Mouse (Mus musculus): ENCODE data around the gene Nqo2. TPM values are rescaled to one million over a fixed set of nuclear protein-coding genes. Genes with fewer than 3 reads are reported as not detected.

The Nqo2 gene
- polyA plus RNA-seq (2012; rRNA removed), result 24.9 and 28.4 TPM in 2 replicates

GRCm38 (mm10) chr13:33964206-33965046, at the start of gene Nqo2:
TSS of gene Nqo2 (plus strand) at chr13:33964687.
- H3K27me3 ChIP-seq (ENCODE audit: control insufficient read depth, insufficient read depth, low read length), result no peaks in the 10 kb centered on the region
- peak; percentile 18; the same call in 1 of the 2 replicates for TF ChIP-seq POLR2A (IDR thresholded peaks at IDR 0.05; ENCODE audit: control insufficient read depth, low read depth, low read length)
- TF ChIP-seq CTCF (IDR thresholded peaks at IDR 0.05; ENCODE audit: control insufficient read depth, insufficient read depth, insufficient replicate concordance, low read depth, low read length), result no peak
- H3K4me1 ChIP-seq (ENCODE audit: control insufficient read depth, insufficient read depth, low read length), result peaks cover 4% of the 10 kb centered on the region
- peak within 1 kb of the TSS; percentile 89 for H3K4me3 ChIP-seq (ENCODE audit: control insufficient read depth, low read depth, low read length)
- no peaks in the 10 kb centered on the region for H3K36me3 ChIP-seq (ENCODE audit: control insufficient read depth, insufficient read depth, low read length)
- peak within 1 kb of the TSS; percentile 84 for H3K27ac ChIP-seq (ENCODE audit: control insufficient read depth, insufficient read depth, low read depth, low read length)

- Histone ChIP-seq H3K27me3 (ENCODE audit: control insufficient read depth, insufficient read depth, low read length) (no peaks in the 10 kb centered on the region), H3K4me3 (ENCODE audit: control insufficient read depth, low read depth, low read length) (no peak overlapping the region), H3K27ac (ENCODE audit: control insufficient read depth, insufficient read depth, low read depth, low read length) (no peak overlapping the region; the same call in 1 of the 2 replicates), H3K4me1 (ENCODE audit: control insufficient read depth, insufficient read depth, low read length) (no peaks in the 10 kb centered on the region; the same call in 1 of the 2 replicates), H3K36me3 (ENCODE audit: control insufficient read depth, insufficient read depth, low read length) (no peaks in the 10 kb centered on the region; the same call in 1 of the 2 replicates)
- TF ChIP-seq POLR2A (IDR thresholded peaks at IDR 0.05; ENCODE audit: control insufficient read depth, low read depth, low read length) (no peak), CTCF (IDR thresholded peaks at IDR 0.05; ENCODE audit: control insufficient read depth, insufficient read depth, insufficient replicate concordance, low read depth, low read length) (no peak)
These were observed 43.4 kb upstream of the Nqo2 start for GRCm38 (mm10) chr13:33921041-33921440.

GRCm38 (mm10) chr13:33921699-33922098, 42.8 kb upstream of the Nqo2 start:
- Histone ChIP-seq H3K4me3 (ENCODE audit: control insufficient read depth, low read depth, low read length) (no peak overlapping the region), H3K27me3 (ENCODE audit: control insufficient read depth, insufficient read depth, low read length) (no peaks in the 10 kb centered on the region), H3K27ac (ENCODE audit: control insufficient read depth, insufficient read depth, low read depth, low read length) (no peak overlapping the region), H3K36me3 (ENCODE audit: control insufficient read depth, insufficient read depth, low read length) (no peaks in the 10 kb centered on the region; the same call in 1 of the 2 replicates), H3K4me1 (ENCODE audit: control insufficient read depth, insufficient read depth, low read length) (no peaks in the 10 kb centered on the region; the same call in 1 of the 2 replicates)
- TF ChIP-seq CTCF (IDR thresholded peaks at IDR 0.05; ENCODE audit: control insufficient read depth, insufficient read depth, insufficient replicate concordance, low read depth, low read length) (no peak), POLR2A (IDR thresholded peaks at IDR 0.05; ENCODE audit: control insufficient read depth, low read depth, low read length) (no peak)

GRCm38 (mm10) chr13:33930281-33930680, 34.2 kb upstream of the Nqo2 start:
- no peaks in the 10 kb centered on the region; the same call in 1 of the 2 replicates for H3K36me3 ChIP-seq (ENCODE audit: control insufficient read depth, insufficient read depth, low read length)
- no peak overlapping the region for H3K27ac ChIP-seq (ENCODE audit: control insufficient read depth, insufficient read depth, low read depth, low read length)
- peaks cover under 1% of the 10 kb centered on the region for H3K4me1 ChIP-seq (ENCODE audit: control insufficient read depth, insufficient read depth, low read length)
- TF ChIP-seq CTCF (IDR thresholded peaks at IDR 0.05; ENCODE audit: control insufficient read depth, insufficient read depth, insufficient replicate concordance, low read depth, low read length) (no peak), POLR2A (IDR thresholded peaks at IDR 0.05; ENCODE audit: control insufficient read depth, low read depth, low read length) (no peak)
- H3K27me3 ChIP-seq (ENCODE audit: control insufficient read depth, insufficient read depth, low read length), result no peaks in the 10 kb centered on the region
- H3K4me3 ChIP-seq (ENCODE audit: control insufficient read depth, low read depth, low read length), result no peak overlapping the region

- Histone ChIP-seq H3K36me3 (ENCODE audit: control insufficient read depth, insufficient read depth, low read length) (no peaks in the 10 kb centered on the region; the same call in 1 of the 2 replicates), H3K27me3 (ENCODE audit: control insufficient read depth, insufficient read depth, low read length) (no peaks in the 10 kb centered on the region), H3K27ac (ENCODE audit: control insufficient read depth, insufficient read depth, low read depth, low read length) (no peak overlapping the region), H3K4me1 (ENCODE audit: control insufficient read depth, insufficient read depth, low read length) (peaks cover 5% of the 10 kb centered on the region), H3K4me3 (ENCODE audit: control insufficient read depth, low read depth, low read length) (no peak overlapping the region)
- TF ChIP-seq CTCF (IDR thresholded peaks at IDR 0.05; ENCODE audit: control insufficient read depth, insufficient read depth, insufficient replicate concordance, low read depth, low read length), result no peak
- TF ChIP-seq POLR2A (IDR thresholded peaks at IDR 0.05; ENCODE audit: control insufficient read depth, low read depth, low read length), result no peak
These were observed 33.6 kb upstream of the Nqo2 start for GRCm38 (mm10) chr13:33930912-33931311.

GRCm38 (mm10) chr13:33934743-33935142, 29.7 kb upstream of the Nqo2 start:
- TF ChIP-seq CTCF (IDR thresholded peaks at IDR 0.05; ENCODE audit: control insufficient read depth, insufficient read depth, insufficient replicate concordance, low read depth, low read length), result no peak
- TF ChIP-seq POLR2A (IDR thresholded peaks at IDR 0.05; ENCODE audit: control insufficient read depth, low read depth, low read length), result no peak
- H3K4me1 ChIP-seq (ENCODE audit: control insufficient read depth, insufficient read depth, low read length), result peaks cover 9% of the 10 kb centered on the region
- peak overlapping the region; percentile 95 for H3K27ac ChIP-seq (ENCODE audit: control insufficient read depth, insufficient read depth, low read depth, low read length)
- peak overlapping the region; percentile 92 for H3K4me3 ChIP-seq (ENCODE audit: control insufficient read depth, low read depth, low read length)
- no peaks in the 10 kb centered on the region; the same call in 1 of the 2 replicates for H3K36me3 ChIP-seq (ENCODE audit: control insufficient read depth, insufficient read depth, low read length)
- no peaks in the 10 kb centered on the region for H3K27me3 ChIP-seq (ENCODE audit: control insufficient read depth, insufficient read depth, low read length)

GRCm38 (mm10) chr13:33935465-33936181, 28.9 kb upstream of the Nqo2 start:
- H3K36me3 ChIP-seq (ENCODE audit: control insufficient read depth, insufficient read depth, low read length), result no peaks in the 10 kb centered on the region; the same call in 1 of the 2 replicates
- H3K4me3 ChIP-seq (ENCODE audit: control insufficient read depth, low read depth, low read length), result peak overlapping the region; percentile 92
- peaks cover 9% of the 10 kb centered on the region for H3K4me1 ChIP-seq (ENCODE audit: control insufficient read depth, insufficient read depth, low read length)
- H3K27me3 ChIP-seq (ENCODE audit: control insufficient read depth, insufficient read depth, low read length), result no peaks in the 10 kb centered on the region
- H3K27ac ChIP-seq (ENCODE audit: control insufficient read depth, insufficient read depth, low read depth, low read length), result peak overlapping the region; percentile 95
- TF ChIP-seq CTCF (IDR thresholded peaks at IDR 0.05; ENCODE audit: control insufficient read depth, insufficient read depth, insufficient replicate concordance, low read depth, low read length) (no peak), POLR2A (IDR thresholded peaks at IDR 0.05; ENCODE audit: control insufficient read depth, low read depth, low read length) (peak; percentile 76)
